Mouse (Mus musculus) midbrain, postnatal 0 days (tissue): ENCODE results near the gene Arl3. TPM values are rescaled to one million over a fixed set of nuclear protein-coding genes. Genes with fewer than 3 reads are reported as not detected.

Source experiments
- ATAC-seq: fragments of 200-750 bp; cut with Nextera tagmentation; 2 replicates; pipeline ENCODE4 v1.8.0; 2017; ENCODE audit warnings: moderate number of reproducible peaks, mild to moderate bottlenecking, moderate TSS enrichment, moderate library complexity; ENCODE audit not compliant: low FRiP score
- DNase-seq: peaks from one replicate; pipeline ENCODE4 v3.0.0-alpha.2; 2015; ENCODE audit warnings: low spot score
- H3K27ac ChIP-seq: fragments of 300-500 bp; sonication (generic); 2 replicates; pipeline ENCODE4 v1.5.1; 2014; ENCODE audit warnings: low read depth, mild to moderate bottlenecking, low read length, mixed read lengths
- H3K27me3 ChIP-seq: fragments of 300-500 bp; sonication (generic); 2 replicates; pipeline ENCODE4 v1.6.1; 2014; ENCODE audit warnings: low read length, control low read depth, mixed read lengths; ENCODE audit not compliant: insufficient read depth
- H3K36me3 ChIP-seq: fragments of 300-500 bp; sonication (generic); 2 replicates; pipeline ENCODE4 v1.6.1; 2014; ENCODE audit warnings: low read length, control low read depth, mixed read lengths; ENCODE audit not compliant: insufficient read depth
- H3K4me1 ChIP-seq: fragments of 300-500 bp; sonication (generic); 2 replicates; pipeline ENCODE4 v1.6.1; 2014; ENCODE audit warnings: mild to moderate bottlenecking, control low read depth, antibody characterized with exemption, low read length, mixed read lengths; ENCODE audit not compliant: insufficient read depth
- H3K4me2 ChIP-seq: fragments of 300-500 bp; sonication (generic); 2 replicates; pipeline ENCODE4 v1.6.1; 2014; ENCODE audit warnings: low read depth, mild to moderate bottlenecking, low read length, mixed read lengths; ENCODE audit not compliant: poor library complexity, severe bottlenecking
- H3K4me3 ChIP-seq: fragments of 300-500 bp; sonication (generic); 2 replicates; pipeline ENCODE4 v1.5.1; 2014; ENCODE audit warnings: low read depth, mild to moderate bottlenecking, low read length, moderate library complexity
- H3K9ac ChIP-seq: fragments of 300-500 bp; sonication (generic); replicated peaks from 2 replicates; pipeline ENCODE4 v1.6.1; 2014; ENCODE audit warnings: mild to moderate bottlenecking, low read length, moderate library complexity, mixed read lengths; ENCODE audit not compliant: poor library complexity, severe bottlenecking
- H3K9me3 ChIP-seq: fragments of 300-500 bp; sonication (generic); 2 replicates; pipeline ENCODE4 v1.6.1; 2016; ENCODE audit warnings: low read length, control low read depth
- CTCF ChIP-seq: IDR thresholded peaks from 2 replicates; pipeline ENCODE4 v1.5.1; 2016; ENCODE audit warnings: antibody characterized with exemption, mild to moderate bottlenecking
- WGBS: fragments of 180-500 bp; shearing (Covaris S2); extraction: QIAGEN DNeasy Blood & Tissue Kit; methylation state at CpG from one replicate; pipeline ENCODE4 v1.1.7; 2014; 5-methylcytosine and 5-hydroxymethylcytosine counted together
- polyA plus RNA-seq: library from polyadenylated mRNA; unstranded; fragments of >200 nt; fragmentation: Nextera tagmentation; extraction: Ambion mirVana; gene quantifications from 2 replicates; pipeline ENCODE4 v1.2.1, GENCODE M21; 2015
- total RNA-seq: library from RNA; depleted of rRNA; stranded (reverse); fragments of >200 nt; gene quantifications from 2 replicates; pipeline ENCODE4 v1.2.3, GENCODE M21; 2014

The Arl3 gene
- total and polyA plus RNA-seq, 2 experiments from 2014 or later: 109 to 194 TPM

DNA sequence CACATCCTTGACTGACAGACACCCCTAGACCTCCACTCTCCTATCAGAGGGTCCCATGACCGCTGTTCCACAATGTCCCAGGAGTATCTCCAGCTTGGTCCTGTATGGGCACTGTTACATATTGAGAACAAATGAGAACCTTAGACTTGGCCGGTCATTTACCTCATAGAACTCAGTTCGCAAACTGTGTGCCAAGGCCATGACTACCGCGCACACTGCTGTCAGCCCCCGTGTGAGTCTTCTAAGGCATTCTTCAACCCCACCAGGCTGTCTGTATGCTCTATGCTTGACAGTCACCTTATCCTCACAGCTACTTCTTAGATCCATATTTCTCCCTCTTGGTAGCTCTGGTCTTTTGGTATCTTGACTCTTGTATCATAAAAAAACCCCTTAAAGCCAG, 46.5 kb upstream of the Arl3 start:
- WGBS: 90% methylated on average over 6 of the region's 6 CpGs
- no peak for DNase-seq
- TF ChIP-seq CTCF: no peak
- peaks cover 20% of the 10 kb centered on the region; the same call in 1 of the 2 replicates for H3K4me1 ChIP-seq
- no peak for ATAC-seq
- no peak overlapping the region for H3K27ac ChIP-seq
- no peak overlapping the region for H3K4me2 ChIP-seq
- H3K36me3 ChIP-seq: no peaks in the 10 kb centered on the region
- H3K4me3 ChIP-seq: no peak overlapping the region
- H3K27me3 ChIP-seq: no peaks in the 10 kb centered on the region
- no peak overlapping the region for H3K9ac ChIP-seq
- H3K9me3 ChIP-seq: no peaks in the 10 kb centered on the region

DNA sequence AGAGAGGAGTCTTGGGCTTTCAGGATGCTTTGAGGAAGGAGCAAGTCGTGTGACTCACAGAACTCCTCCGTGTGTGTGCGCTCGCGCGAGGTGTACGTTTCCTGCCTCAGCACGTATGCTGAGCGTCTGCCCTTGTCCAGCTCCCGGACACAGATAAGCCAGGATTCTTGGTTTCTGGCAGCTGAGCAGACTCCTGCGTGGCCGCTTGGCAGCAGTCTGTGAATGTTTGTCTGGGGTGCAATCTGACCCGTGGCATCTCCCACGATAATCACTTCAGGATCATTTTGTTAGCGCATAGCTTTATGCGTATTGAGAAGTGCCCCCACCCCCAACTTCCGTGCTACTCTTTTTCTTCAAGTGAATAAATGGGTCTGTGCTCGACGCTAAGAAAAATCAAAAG, 46.0 kb upstream of the Arl3 start:
- 68% methylated on average over 19 of the region's 19 CpGs for WGBS

DNA sequence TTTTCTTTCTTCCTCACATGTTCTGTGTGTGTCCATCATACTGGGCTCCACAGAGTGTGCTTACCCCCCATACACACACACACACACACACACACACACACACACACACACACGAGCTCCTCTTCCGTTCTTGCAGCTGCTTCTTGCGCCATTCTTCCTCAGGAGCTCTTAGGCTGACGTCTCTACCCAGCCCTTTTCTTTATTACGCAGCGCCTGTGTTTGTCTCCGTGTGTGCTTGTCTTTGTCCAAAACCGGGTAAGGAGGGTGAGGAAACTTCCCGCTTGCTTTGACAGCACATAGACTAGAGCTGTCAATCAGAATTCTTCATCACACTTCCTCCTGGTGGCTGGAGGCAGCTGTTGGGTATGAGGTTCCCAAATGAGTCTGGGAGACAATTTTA, 45.3 kb upstream of the Arl3 start:
- no peak for DNase-seq
- Histone ChIP-seq H3K4me2 (no peak overlapping the region), H3K4me1 (peaks cover 14% of the 10 kb centered on the region; the same call in 1 of the 2 replicates), H3K27ac (0 out of 2 replicates have a peak overlapping the region, but pooled peaks have one; percentile 2), H3K4me3 (no peak overlapping the region), H3K36me3 (no peaks in the 10 kb centered on the region; the same call in 1 of the 2 replicates), H3K9me3 (no peaks in the 10 kb centered on the region), H3K9ac (no peak overlapping the region), H3K27me3 (no peaks in the 10 kb centered on the region)
- ATAC-seq: no peak
- no peak for TF ChIP-seq CTCF
- WGBS: 42% methylated on average over 9 of the region's 9 CpGs

More for the DNA sequence above, 46.0 kb upstream of the Arl3 start:
- Histone ChIP-seq H3K4me1 (peaks cover 20% of the 10 kb centered on the region; the same call in 1 of the 2 replicates), H3K4me2 (no peak overlapping the region), H3K4me3 (no peak overlapping the region), H3K27me3 (no peaks in the 10 kb centered on the region), H3K36me3 (no peaks in the 10 kb centered on the region; the same call in 1 of the 2 replicates), H3K9me3 (no peaks in the 10 kb centered on the region), H3K27ac (0 out of 2 replicates have a peak overlapping the region, but pooled peaks have one; percentile 2), H3K9ac (no peak overlapping the region)
- DNase-seq (peak; percentile 25), ATAC-seq (no peak)
- TF ChIP-seq CTCF: no peak

DNA sequence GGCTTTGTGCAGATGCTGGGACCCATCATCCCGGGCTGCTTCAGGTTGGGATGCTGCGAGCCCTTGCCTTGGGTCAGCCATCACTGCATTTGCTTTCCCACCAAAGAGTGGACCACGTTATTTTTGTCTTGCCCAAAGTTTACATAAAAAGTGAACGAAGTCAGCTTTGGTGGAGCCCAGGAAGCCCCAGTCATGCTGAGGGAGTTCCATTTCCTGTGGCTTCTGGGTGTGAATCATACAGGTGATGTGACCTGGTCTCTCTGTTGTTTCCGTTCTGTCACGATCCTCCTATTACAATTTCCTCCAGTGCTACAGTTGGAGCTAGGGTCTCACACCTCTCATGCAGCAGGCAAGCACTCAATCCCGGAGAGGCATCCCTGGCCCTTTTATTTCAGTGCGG, 44.4 kb upstream of the Arl3 start:
- Histone ChIP-seq H3K36me3 (no peaks in the 10 kb centered on the region; the same call in 1 of the 2 replicates), H3K27ac (no peak overlapping the region), H3K27me3 (no peaks in the 10 kb centered on the region), H3K4me1 (peaks cover 10% of the 10 kb centered on the region; the same call in 1 of the 2 replicates), H3K9ac (no peak overlapping the region), H3K4me2 (no peak overlapping the region), H3K9me3 (no peaks in the 10 kb centered on the region), H3K4me3 (no peak overlapping the region)
- DNase-seq (no peak), ATAC-seq (no peak)
- 93% methylated on average over 8 of the region's 8 CpGs for WGBS
- TF ChIP-seq CTCF: no peak

DNA sequence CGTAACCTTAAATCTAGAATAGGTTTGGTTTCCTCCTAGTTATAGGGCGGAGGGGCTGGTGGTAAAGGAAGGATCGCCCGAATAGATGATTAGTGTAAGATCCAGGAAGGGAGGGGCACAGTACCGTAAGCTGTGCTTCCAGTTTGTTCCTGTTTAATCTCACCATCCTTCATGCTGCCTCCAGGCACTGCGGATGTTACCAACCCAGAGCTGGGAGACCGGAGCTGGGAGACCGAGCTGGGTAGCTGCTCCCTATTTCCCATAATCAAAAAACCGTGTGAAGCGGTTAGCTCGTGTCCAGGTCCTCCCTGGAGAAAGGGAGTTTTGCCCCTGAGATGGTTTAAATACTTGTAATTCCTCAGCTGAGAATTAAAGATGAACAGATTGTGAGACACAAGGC, 43.4 kb upstream of the Arl3 start:
- no peaks in the 10 kb centered on the region for H3K9me3 ChIP-seq
- no peak overlapping the region for H3K27ac ChIP-seq
- H3K36me3 ChIP-seq: no peaks in the 10 kb centered on the region; the same call in 1 of the 2 replicates
- H3K4me1 ChIP-seq: peaks cover 10% of the 10 kb centered on the region; the same call in 1 of the 2 replicates
- DNase-seq (no peak), ATAC-seq (no peak)
- H3K27me3 ChIP-seq: no peaks in the 10 kb centered on the region
- no peak overlapping the region for H3K4me2 ChIP-seq
- H3K9ac ChIP-seq: no peak overlapping the region
- TF ChIP-seq CTCF: no peak
- 79% methylated on average over 11 of the region's 11 CpGs for WGBS
- H3K4me3 ChIP-seq: no peak overlapping the region

DNA sequence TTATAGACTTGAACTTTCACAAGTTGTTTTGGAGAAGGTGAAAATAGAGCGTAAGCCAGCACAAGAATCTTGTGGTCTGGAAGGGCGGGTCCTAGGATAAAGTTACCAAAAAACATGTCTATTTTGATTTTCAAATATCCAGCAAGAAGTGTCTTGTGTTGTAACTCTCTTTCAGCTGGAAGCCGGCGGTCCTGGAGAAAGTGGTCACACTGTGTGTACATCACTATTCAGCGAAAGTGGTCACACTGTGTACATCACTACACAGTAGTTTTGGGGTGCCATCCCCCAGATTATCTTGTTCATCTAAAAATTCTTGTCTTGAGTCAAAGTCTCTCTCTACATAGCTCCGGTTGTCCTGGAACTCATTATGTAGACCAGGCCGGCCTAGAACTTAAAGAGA, 35.2 kb upstream of the Arl3 start:
- H3K27ac ChIP-seq: no peak overlapping the region
- peaks cover 5% of the 10 kb centered on the region for H3K36me3 ChIP-seq
- 97% methylated on average over 7 of the region's 7 CpGs for WGBS
- ATAC-seq (no peak), DNase-seq (no peak)
- no peaks in the 10 kb centered on the region for H3K9me3 ChIP-seq
- no peaks in the 10 kb centered on the region for H3K4me1 ChIP-seq
- TF ChIP-seq CTCF: no peak
- H3K4me2 ChIP-seq: no peak overlapping the region
- no peaks in the 10 kb centered on the region for H3K27me3 ChIP-seq
- no peak overlapping the region for H3K9ac ChIP-seq
- no peak overlapping the region for H3K4me3 ChIP-seq
